Mouse (Mus musculus) liver, postnatal 0 days (tissue): ENCODE data around the gene Olfr628.

Experiments
- CTCF ChIP-seq: sonication (generic); IDR thresholded peaks from 2 replicates; pipeline ENCODE4 v1.5.1; 2016; ENCODE audit warnings: antibody characterized with exemption, low read depth
- EP300 ChIP-seq: IDR thresholded peaks from 2 replicates; pipeline ENCODE4 v1.6.1; 2016; ENCODE audit warnings: antibody characterized with exemption, low read depth, mild to moderate bottlenecking

- TF ChIP-seq CTCF (no peak), EP300 (no peak)
Measured at GRCm38 (mm10) chr7:103730074-103730473, at the start of gene Olfr628.
